Mouse (Mus musculus) lung, adult 2 months (tissue): ENCODE measurements around the gene Pde10a.

Experiments used
- CTCF ChIP-seq: fragments of 200-500 bp; IDR thresholded peaks from 2 replicates; pipeline ENCODE4 v1.5.1; 2011; ENCODE audit warnings: mild to moderate bottlenecking, low read length, control low read depth; ENCODE audit not compliant: insufficient read depth
- POLR2A ChIP-seq: fragments of 200-500 bp; IDR thresholded peaks from 2 replicates; pipeline ENCODE4 v1.6.1; 2011; ENCODE audit warnings: low read depth, mild to moderate bottlenecking, control low read depth, low read length, borderline replicate concordance; ENCODE audit errors: extremely low read depth

DNA sequence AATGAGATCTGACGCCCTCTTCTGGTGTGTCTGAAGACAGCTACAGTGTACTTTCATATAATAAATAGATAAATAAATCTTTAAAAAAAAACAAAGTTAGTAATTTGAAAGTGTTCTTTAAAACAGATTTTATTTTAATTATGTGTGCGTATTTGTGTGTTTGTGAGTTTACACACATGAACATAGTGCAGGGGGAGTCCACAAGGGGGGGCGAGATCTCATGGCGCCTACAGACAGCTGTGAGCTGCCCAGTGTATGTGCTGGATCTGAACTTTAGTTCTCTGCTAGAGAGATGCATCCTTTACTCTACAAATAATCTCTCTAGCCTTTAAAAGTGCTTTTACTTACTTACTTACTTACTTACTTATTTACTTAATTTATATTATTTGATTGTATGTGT is 23.6 kb downstream of the Pde10a start:
- no peak for TF ChIP-seq CTCF
- no peak for TF ChIP-seq POLR2A
